Mouse (Mus musculus) thymus, adult 2 months (tissue): ENCODE results near the gene Tmem259.

Experiments used
- CTCF ChIP-seq: fragments of 200-500 bp; IDR thresholded peaks from 2 replicates; pipeline ENCODE4 v1.5.1; 2012; ENCODE audit warnings: mild to moderate bottlenecking, control low read depth, low read length, moderate library complexity, borderline replicate concordance; ENCODE audit not compliant: control insufficient read depth, poor library complexity, insufficient read depth; ENCODE audit errors: extremely low read depth
- POLR2A ChIP-seq: fragments of 200-500 bp; IDR thresholded peaks from 2 replicates; pipeline ENCODE4 v1.6.1; 2012; ENCODE audit warnings: mild to moderate bottlenecking, low read length, control low read depth, moderate library complexity; ENCODE audit not compliant: control insufficient read depth, poor library complexity, insufficient read depth; ENCODE audit errors: extremely low read depth

- no peak for TF ChIP-seq CTCF
- no peak for TF ChIP-seq POLR2A
These were observed 10.0 kb downstream of the Tmem259 start for GRCm38 (mm10) chr10:79974087-79974486.
